Mouse (Mus musculus) heart, postnatal 0 days (tissue): Measurements from ENCODE around the gene Cep135.

Experiments used
- CTCF ChIP-seq: IDR thresholded peaks from 2 replicates; pipeline ENCODE4 v1.5.1; 2016; ENCODE audit warnings: antibody characterized with exemption, control low read depth, low read depth
- EP300 ChIP-seq: IDR thresholded peaks from 2 replicates; pipeline ENCODE4 v1.6.1; 2016; ENCODE audit warnings: antibody characterized with exemption, low read depth

DNA sequence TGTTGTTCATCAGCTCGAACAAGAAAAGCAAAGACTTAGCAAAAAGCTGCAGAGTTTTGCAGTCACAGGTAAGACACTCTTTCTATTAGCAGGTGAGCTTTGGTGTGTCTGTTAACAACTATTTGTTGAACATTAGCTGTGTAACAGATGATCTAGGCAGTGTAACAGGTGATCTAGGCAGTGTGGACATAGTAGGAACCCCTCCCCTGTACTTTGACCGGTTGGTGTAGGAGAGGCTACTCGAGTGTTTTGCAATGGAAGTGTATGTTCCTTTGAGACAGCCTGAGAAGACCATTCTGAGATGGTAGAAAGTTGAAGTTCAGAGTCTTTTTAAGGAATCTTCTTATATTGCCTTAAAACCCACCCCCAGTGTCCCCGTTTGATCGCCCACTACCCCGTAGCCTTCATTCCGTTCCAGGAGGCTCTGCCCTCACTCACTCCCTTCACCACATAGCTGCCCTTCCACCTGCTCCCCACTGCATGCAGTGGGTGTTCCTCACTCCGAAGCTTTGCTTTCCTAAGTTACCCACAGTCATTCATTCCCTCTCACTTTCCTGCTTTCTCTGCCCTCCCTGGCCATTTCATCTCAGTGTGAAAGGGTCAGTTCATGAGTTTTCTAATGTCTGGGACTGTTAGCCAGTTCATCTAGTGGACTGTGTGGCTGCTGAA is 21.3 kb downstream of the Cep135 start:
- TF ChIP-seq EP300 (no peak), CTCF (no peak)
